Mouse (Mus musculus) spleen, adult 2 months (tissue): ENCODE results near the gene Runx1.
A peak's percentile ranks its signal among the peaks of the same experiment; 100 is the strongest.

Experiments
- CTCF ChIP-seq: fragments of 200-500 bp; IDR thresholded peaks from 2 replicates; pipeline ENCODE4 v1.5.1; 2011; ENCODE audit warnings: mild to moderate bottlenecking, inconsistent platforms; ENCODE audit not compliant: insufficient read depth, insufficient read length, insufficient replicate concordance; ENCODE audit errors: extremely low read depth
- POLR2A ChIP-seq: fragments of 200-500 bp; IDR thresholded peaks from 2 replicates; pipeline ENCODE4 v1.6.1; 2011; ENCODE audit warnings: low read depth, low read length, inconsistent platforms

GRCm38 (mm10) chr16:92799940-92800339, 26.0 kb downstream of the Runx1 start:
- TF ChIP-seq CTCF (0 out of 2 replicates have a peak, but pooled peaks have one; percentile 16), POLR2A (no peak)
